Mouse (Mus musculus): Measurements from ENCODE around the gene Ankrd40. TPM values are rescaled to one million over a fixed set of nuclear protein-coding genes. Genes with fewer than 3 reads are reported as not detected.
A peak's percentile ranks its signal among the peaks of the same experiment; 100 is the strongest.

Gene Ankrd40
- total RNA-seq, 2 experiments from 2014 or later, result 125 to 126 TPM

DNA sequence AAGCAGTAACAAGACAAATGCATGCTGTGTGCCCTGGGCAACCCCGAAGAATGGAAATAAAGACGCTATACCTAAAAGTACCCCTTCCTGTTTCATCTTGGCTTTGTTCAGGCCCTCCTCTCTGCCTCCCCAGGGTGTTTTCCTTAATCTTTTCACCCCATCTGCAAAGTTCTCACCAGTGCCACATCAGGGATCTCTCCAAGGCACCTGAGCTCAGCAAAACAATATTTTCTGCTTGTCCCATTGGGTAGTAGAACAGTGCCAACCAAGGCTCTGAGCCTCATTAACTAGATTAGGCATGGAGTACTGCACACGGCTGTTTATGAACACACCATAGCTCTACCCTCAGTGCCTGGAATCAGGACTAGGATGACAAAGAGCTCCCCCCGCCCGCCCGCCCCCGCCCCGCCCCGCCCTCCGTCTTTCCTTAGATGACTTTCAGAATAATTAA, 815 bp upstream of the Ankrd40 start:
- Histone ChIP-seq H3K4me3 (peak overlapping the region; percentile 80), H3K27ac (peak overlapping the region; percentile 100)
- no peak for TF ChIP-seq CTCF (IDR thresholded peaks at IDR 0.05)
- DNase-seq (ENCODE audit: extremely low spot score in 1 of 2, low spot score in 2 of 2), result no peak
- intact Hi-C loops (cut with DNase I), result loop anchor here (1.0 to 10.0 kb wide), 3 partner anchors 145 to 668 kb away; partner anchors contain the start of genes Cacna1g and Ppp1r9b

- H3K4me3 ChIP-seq, result peak overlapping the region; percentile 80
- no peak for DNase-seq (ENCODE audit: extremely low spot score in 1 of 2, low spot score in 2 of 2)
- H3K27ac ChIP-seq, result peak overlapping the region; percentile 100
- TF ChIP-seq CTCF (IDR thresholded peaks at IDR 0.05), result no peak
- intact Hi-C loops (cut with DNase I), result loop anchor here (2.0 to 10.0 kb wide), 4 partner anchors 76 to 666 kb away; partner anchors contain the start of genes Cacna1g, Ppp1r9b and Rsad1
Measured at GRCm38 (mm10) chr11:94328644-94329025, 834 bp downstream of the Ankrd40 start.

- peak overlapping the region; percentile 100 for H3K27ac ChIP-seq
- peak overlapping the region; percentile 80 for H3K4me3 ChIP-seq
- peak; percentile 55 for TF ChIP-seq CTCF (IDR thresholded peaks at IDR 0.05)
- peak; percentile 48 to 58 for DNase-seq (ENCODE audit: extremely low spot score in 1 of 2, low spot score in 2 of 2)
- intact Hi-C loops (cut with DNase I), result loop anchor here (2.0 to 10.0 kb wide), 4 partner anchors 75 to 665 kb away; partner anchors contain the start of genes Cacna1g, Ppp1r9b and Rsad1
Measured at GRCm38 (mm10) chr11:94329270-94329891, 1.6 kb downstream of the Ankrd40 start.

- no peak for DNase-seq (ENCODE audit: extremely low spot score in 1 of 2, low spot score in 2 of 2)
- peak overlapping the region; percentile 1; the same call in 1 of the 2 replicates for H3K27ac ChIP-seq
- intact Hi-C loops (cut with DNase I), result no loop called here
- H3K4me3 ChIP-seq, result peak overlapping the region; percentile 33
- TF ChIP-seq CTCF (IDR thresholded peaks at IDR 0.05), result no peak
Measured at GRCm38 (mm10) chr11:94330211-94330610, 2.4 kb downstream of the Ankrd40 start.

- no peak for DNase-seq (ENCODE audit: extremely low spot score in 1 of 2, low spot score in 2 of 2)
- no peak overlapping the region for H3K27ac ChIP-seq
- TF ChIP-seq CTCF (IDR thresholded peaks at IDR 0.05), result no peak; the same call in none of the 2 replicates
- intact Hi-C loops (cut with DNase I), result no loop called here
- no peak overlapping the region for H3K4me3 ChIP-seq
Measured at GRCm38 (mm10) chr11:94332726-94333125, 4.9 kb downstream of the Ankrd40 start.

GRCm38 (mm10) chr11:94334386-94334968, 6.7 kb downstream of the Ankrd40 start:
- intact Hi-C loops (cut with DNase I), result no loop called here
- H3K4me3 ChIP-seq, result no peak overlapping the region
- no peak for TF ChIP-seq CTCF (IDR thresholded peaks at IDR 0.05)
- no peak overlapping the region for H3K27ac ChIP-seq
- DNase-seq (ENCODE audit: extremely low spot score in 1 of 2, low spot score in 2 of 2), result no peak

GRCm38 (mm10) chr11:94336551-94336950, 8.8 kb downstream of the Ankrd40 start:
- no peak for TF ChIP-seq CTCF (IDR thresholded peaks at IDR 0.05)
- Histone ChIP-seq H3K27ac (no peak overlapping the region), H3K4me3 (no peak overlapping the region)
- no peak for DNase-seq (ENCODE audit: extremely low spot score in 1 of 2, low spot score in 2 of 2)
- intact Hi-C loops (cut with DNase I), result no loop called here

- intact Hi-C loops (cut with DNase I), result no loop called here
- no peak for TF ChIP-seq CTCF (IDR thresholded peaks at IDR 0.05)
- Histone ChIP-seq H3K27ac (no peak overlapping the region), H3K4me3 (no peak overlapping the region)
- no peak for DNase-seq (ENCODE audit: extremely low spot score in 1 of 2, low spot score in 2 of 2)
Measured at GRCm38 (mm10) chr11:94338347-94338746, 10.5 kb downstream of the Ankrd40 start.

DNA sequence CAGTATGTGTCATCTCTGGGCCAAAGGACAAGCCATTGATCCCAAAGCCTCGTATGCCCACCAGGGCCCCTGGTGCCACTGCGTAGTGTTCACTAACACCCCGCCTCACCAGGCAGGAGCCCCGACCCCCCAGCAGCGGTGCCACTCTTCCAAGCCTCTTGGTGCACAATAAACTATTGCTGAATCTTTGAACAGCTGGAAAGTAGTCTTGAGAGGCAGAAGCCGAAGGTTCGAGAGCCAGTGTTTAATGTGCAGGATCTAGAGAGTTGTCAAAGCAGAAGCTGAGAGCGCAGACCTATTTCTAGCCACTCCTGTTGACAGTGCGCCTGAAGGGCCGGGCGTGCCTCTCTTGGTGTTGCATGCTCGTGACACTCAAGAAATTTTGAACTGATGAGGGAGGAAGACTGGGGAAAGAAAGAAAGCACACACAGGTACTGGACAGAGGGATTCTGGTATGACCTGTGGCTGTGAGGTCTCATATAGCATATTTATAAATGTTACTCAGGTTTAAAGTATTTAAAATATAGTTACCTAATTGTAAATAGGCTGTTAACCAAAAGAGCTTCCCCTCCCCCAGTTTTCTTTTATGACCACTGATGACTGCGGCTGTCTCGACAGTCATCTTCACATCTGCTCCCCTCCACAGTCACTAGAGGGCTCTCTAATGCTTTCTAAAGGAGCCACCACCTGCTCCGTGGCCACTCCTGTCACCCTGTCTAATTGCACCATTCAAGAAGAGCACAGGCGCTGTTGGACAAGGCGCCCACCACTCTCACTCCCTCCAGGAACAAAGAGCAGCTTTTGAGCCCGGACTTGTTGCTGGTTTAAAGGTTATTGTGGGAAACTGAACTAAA, 12.2 kb downstream of the Ankrd40 start:
- TF ChIP-seq CTCF (IDR thresholded peaks at IDR 0.05), result peak; percentile 75
- DNase-seq (ENCODE audit: extremely low spot score in 1 of 2, low spot score in 2 of 2), result peak; percentile 46 to 49
- Histone ChIP-seq H3K27ac (no peak overlapping the region), H3K4me3 (no peak overlapping the region)
- intact Hi-C loops (cut with DNase I), result loop anchor here (1.0 to 2.0 kb wide), 2 partner anchors 65 to 146 kb away; partner anchors contain the start of gene Spata20

- no peak overlapping the region for H3K27ac ChIP-seq
- intact Hi-C loops (cut with DNase I), result loop anchor here (1.0 to 2.0 kb wide), 2 partner anchors 64 to 145 kb away; partner anchors contain the start of gene Spata20
- DNase-seq (ENCODE audit: extremely low spot score in 1 of 2, low spot score in 2 of 2), result no peak
- TF ChIP-seq CTCF (IDR thresholded peaks at IDR 0.05), result no peak
- no peak overlapping the region for H3K4me3 ChIP-seq
Measured at GRCm38 (mm10) chr11:94340948-94341933, 13.4 kb downstream of the Ankrd40 start.
